Mouse (Mus musculus) embryonic fibroblast, embryonic 13.5 days (primary cell): ENCODE results near the gene Aspscr1. TPM values are rescaled to one million over a fixed set of nuclear protein-coding genes. Genes with fewer than 3 reads are reported as not detected.

Experiments
- H3K27ac ChIP-seq: 2 replicates; pipeline ENCODE4 v1.5.1; 2012; ENCODE audit warnings: low read length, control low read depth, inconsistent platforms; ENCODE audit not compliant: insufficient read depth
- H3K4me1 ChIP-seq: 2 replicates; pipeline ENCODE4 v1.6.1; 2011; ENCODE audit warnings: low read length; ENCODE audit not compliant: control insufficient read depth, insufficient read depth
- H3K4me3 ChIP-seq: 2 replicates; pipeline ENCODE4 v1.5.1; 2011; ENCODE audit warnings: mild to moderate bottlenecking, control low read depth, low read length; ENCODE audit not compliant: insufficient read depth
- CTCF ChIP-seq: IDR thresholded peaks from 2 replicates; pipeline ENCODE4 v1.5.1; 2011; ENCODE audit warnings: mild to moderate bottlenecking, control low read depth, low read length, moderate library complexity, borderline replicate concordance; ENCODE audit not compliant: insufficient read depth
- POLR2A ChIP-seq: IDR thresholded peaks from 2 replicates; pipeline ENCODE4 v1.6.1; 2011; ENCODE audit warnings: low read depth, mild to moderate bottlenecking, control low read depth, low read length, moderate library complexity
- polyA plus RNA-seq: library from polyadenylated mRNA; stranded (reverse); fragments of >200 nt; gene quantifications from 2 replicates; pipeline ENCODE4 v1.2.4, GENCODE M21; 2011; ENCODE audit warnings: low read depth; ENCODE audit not compliant: missing spikeins, insufficient read length

Aspscr1 gene
- polyA plus RNA-seq, 1 experiment: 53.9 TPM

GRCm38 (mm10) chr11:120747974-120748373 is 75.2 kb downstream of the Aspscr1 start:
- H3K27ac ChIP-seq: no peak overlapping the region
- no peak overlapping the region for H3K4me3 ChIP-seq
- TF ChIP-seq CTCF (no peak), POLR2A (no peak)
- H3K4me1 ChIP-seq: no peaks in the 10 kb centered on the region

GRCm38 (mm10) chr11:120749430-120749829 is 76.7 kb downstream of the Aspscr1 start:
- Histone ChIP-seq H3K4me1 (no peaks in the 10 kb centered on the region), H3K4me3 (no peak overlapping the region), H3K27ac (no peak overlapping the region)
- TF ChIP-seq POLR2A (no peak), CTCF (no peak)

GRCm38 (mm10) chr11:120751606-120752005 is 78.8 kb downstream of the Aspscr1 start:
- Histone ChIP-seq H3K4me1 (no peaks in the 10 kb centered on the region), H3K4me3 (no peak overlapping the region), H3K27ac (peak overlapping the region; percentile 83)
- no peak for TF ChIP-seq POLR2A
- TF ChIP-seq CTCF: no peak

Other genes starting within 250 kb of the Aspscr1 start
- 76.1 and 81.6 TPM in 2 replicates for gene Nploc4, start 235.3 kb upstream of the Aspscr1 start, polyA plus RNA-seq
- not detected in 2 replicates for gene Tspan10, start 230.3 kb upstream of the Aspscr1 start, polyA plus RNA-seq
- gene Pde6g, start 219.5 kb upstream of the Aspscr1 start, polyA plus RNA-seq: not detected in 2 replicates
- 5.6 TPM in 2 replicates for gene Oxld1, start 214.9 kb upstream of the Aspscr1 start, polyA plus RNA-seq
- gene Ccdc137, start 214.9 kb upstream of the Aspscr1 start, polyA plus RNA-seq: 18.9 and 27.3 TPM in 2 replicates
- gene Arl16, start 205.4 kb upstream of the Aspscr1 start, polyA plus RNA-seq: 24.0 and 30.7 TPM in 2 replicates
- 51.1 and 58.0 TPM in 2 replicates for gene Mrpl12, start 188.4 kb upstream of the Aspscr1 start, polyA plus RNA-seq
- gene Slc25a10, start 181.1 kb upstream of the Aspscr1 start, polyA plus RNA-seq: 22.0 and 22.4 TPM in 2 replicates
- not detected in 2 replicates for gene Gcgr, start 142.3 kb upstream of the Aspscr1 start, polyA plus RNA-seq
- 65.4 and 90.1 TPM in 2 replicates for gene Mcrip1, start 123.2 kb upstream of the Aspscr1 start, polyA plus RNA-seq
- gene Ppp1r27, start 121.8 kb upstream of the Aspscr1 start, polyA plus RNA-seq: not detected in 2 replicates
- gene P4hb, start 99.7 kb upstream of the Aspscr1 start, polyA plus RNA-seq: 846 and 907 TPM in 2 replicates
- gene Arhgdia, start 91.3 kb upstream of the Aspscr1 start, polyA plus RNA-seq: 500 and 534 TPM in 2 replicates
- gene Alyref, start 74.6 kb upstream of the Aspscr1 start, polyA plus RNA-seq: 112 and 150 TPM in 2 replicates
- gene Anapc11, start 74.6 kb upstream of the Aspscr1 start, polyA plus RNA-seq: 78.0 and 87.2 TPM in 2 replicates
- not detected in 2 replicates for gene Npb, start 64.5 kb upstream of the Aspscr1 start, polyA plus RNA-seq
- 39.5 and 45.2 TPM in 2 replicates for gene Pcyt2, start 55.0 kb upstream of the Aspscr1 start, polyA plus RNA-seq
- 15.9 and 19.2 TPM in 2 replicates for gene Sirt7, start 47.7 kb upstream of the Aspscr1 start, polyA plus RNA-seq
- 39.4 and 43.9 TPM in 2 replicates for gene Mafg, start 39.4 kb upstream of the Aspscr1 start, polyA plus RNA-seq
- gene Pycr1, start 29.2 kb upstream of the Aspscr1 start, polyA plus RNA-seq: 44.5 and 59.0 TPM in 2 replicates
- not detected in 2 replicates for gene Myadml2, start 24.8 kb upstream of the Aspscr1 start, polyA plus RNA-seq
- gene Notum, start 11.8 kb upstream of the Aspscr1 start, polyA plus RNA-seq: 0.47 and 0.63 TPM in 2 replicates
- 42.8 and 44.1 TPM in 2 replicates for gene Cenpx, start 40.8 kb downstream of the Aspscr1 start, polyA plus RNA-seq
- gene Lrrc45, start 41.0 kb downstream of the Aspscr1 start, polyA plus RNA-seq: 16.1 and 17.8 TPM in 2 replicates
- gene Rac3, start 48.5 kb downstream of the Aspscr1 start, polyA plus RNA-seq: 16.0 and 20.8 TPM in 2 replicates
- 31.6 and 52.4 TPM in 2 replicates for gene Dcxr, start 54.3 kb downstream of the Aspscr1 start, polyA plus RNA-seq
- 27.8 and 30.7 TPM in 2 replicates for gene Cbr2, start 59.1 kb downstream of the Aspscr1 start, polyA plus RNA-seq
- gene Hmga1b, start 89.8 kb downstream of the Aspscr1 start, polyA plus RNA-seq: 1.3 and 15.2 TPM in 2 replicates
- gene Rfng, start 111.2 kb downstream of the Aspscr1 start, polyA plus RNA-seq: 12.8 and 13.0 TPM in 2 replicates
- gene Gps1, start 111.3 kb downstream of the Aspscr1 start, polyA plus RNA-seq: 103 and 112 TPM in 2 replicates
- 23.7 and 24.0 TPM in 2 replicates for gene Dus1l, start 123.4 kb downstream of the Aspscr1 start, polyA plus RNA-seq
- 61.2 and 72.6 TPM in 2 replicates for gene Fasn, start 151.6 kb downstream of the Aspscr1 start, polyA plus RNA-seq